Mouse (Mus musculus): ENCODE data around the gene Cxcl13.

DNA sequence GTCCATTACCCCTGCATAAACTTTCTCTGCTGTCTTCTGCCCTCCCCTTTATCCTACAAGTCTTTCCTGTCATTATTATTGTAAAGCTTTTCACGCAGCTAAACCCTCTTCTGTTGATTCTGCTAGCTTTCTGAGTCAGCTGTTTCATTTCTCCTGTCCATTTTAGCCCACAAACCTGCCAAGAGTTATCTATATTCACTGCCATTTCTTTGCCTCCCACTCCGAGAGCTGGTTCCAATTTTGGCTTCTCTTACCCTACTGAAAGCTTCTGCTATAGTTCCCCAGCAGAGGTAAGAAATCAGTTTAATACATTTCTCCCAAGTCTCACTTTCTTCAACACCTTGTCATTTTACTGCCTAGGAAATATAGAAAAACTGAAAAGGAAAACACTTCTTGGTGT, 19.6 kb upstream of the Cxcl13 start:
- TF ChIP-seq POLR2A (IDR thresholded peaks at IDR 0.05; ENCODE audit: control insufficient read depth in 1 of 2, insufficient read depth in 1 of 2, low read depth in 1 of 2, low read length in 2 of 2, poor library complexity in 1 of 2) (no peak), CTCF (IDR thresholded peaks at IDR 0.05 in 2 of 3, conservative IDR thresholded peaks at IDR 0.05 in 1 of 3; ENCODE audit: control insufficient read depth in 1 of 3, insufficient read depth in 1 of 3, low read depth in 2 of 3, low read length in 3 of 3, poor library complexity in 1 of 3, severe bottlenecking in 1 of 3) (no peak), USF1 (IDR thresholded peaks at IDR 0.05; ENCODE audit: low read depth, low read length) (no peak), ZC3H11A (IDR thresholded peaks at IDR 0.05; ENCODE audit: low read depth, low read length) (no peak), CHD1 (IDR thresholded peaks at IDR 0.05; ENCODE audit: low read depth, low read length) (no peak), MXI1 (IDR thresholded peaks at IDR 0.05; ENCODE audit: low read depth, low read length) (no peak), KAT2A (conservative IDR thresholded peaks at IDR 0.05; ENCODE audit: low read depth, low read length) (no peak), BHLHE40 (IDR thresholded peaks at IDR 0.05; ENCODE audit: borderline replicate concordance, low read depth, low read length) (no peak), POLR2AphosphoS2 (IDR thresholded peaks at IDR 0.05; ENCODE audit: low read length) (no peak), HCFC1 (IDR thresholded peaks at IDR 0.05; ENCODE audit: low read depth, low read length) (no peak), MAX (IDR thresholded peaks at IDR 0.05; ENCODE audit: low read length) (no peak), TCF12 (IDR thresholded peaks at IDR 0.05; ENCODE audit: low read depth, low read length) (no peak), POLR2AphosphoS5 (IDR thresholded peaks at IDR 0.05; ENCODE audit: borderline replicate concordance, low read depth, low read length) (no peak)

Data from MEL (cell line).